Mouse (Mus musculus) liver, adult (tissue): ENCODE data around the gene Hist1h2be.
"Not testable (repeated sequence)": the region's sequence is repeated elsewhere in the genome, so short reads cannot be mapped to it uniquely, and the experiment has no call there.

Experiments
- GATA4 ChIP-seq: IDR thresholded peaks from 2 replicates; pipeline ENCODE4 v1.6.1; 2014; ENCODE audit warnings: mild to moderate bottlenecking, low read length; ENCODE audit not compliant: insufficient replicate concordance

Gene Hist1h2be

GRCm38 (mm10) chr13:23555839-23556416 lies 65.0 kb downstream of the Hist1h2be start:
- TF ChIP-seq GATA4: no peak

DNA sequence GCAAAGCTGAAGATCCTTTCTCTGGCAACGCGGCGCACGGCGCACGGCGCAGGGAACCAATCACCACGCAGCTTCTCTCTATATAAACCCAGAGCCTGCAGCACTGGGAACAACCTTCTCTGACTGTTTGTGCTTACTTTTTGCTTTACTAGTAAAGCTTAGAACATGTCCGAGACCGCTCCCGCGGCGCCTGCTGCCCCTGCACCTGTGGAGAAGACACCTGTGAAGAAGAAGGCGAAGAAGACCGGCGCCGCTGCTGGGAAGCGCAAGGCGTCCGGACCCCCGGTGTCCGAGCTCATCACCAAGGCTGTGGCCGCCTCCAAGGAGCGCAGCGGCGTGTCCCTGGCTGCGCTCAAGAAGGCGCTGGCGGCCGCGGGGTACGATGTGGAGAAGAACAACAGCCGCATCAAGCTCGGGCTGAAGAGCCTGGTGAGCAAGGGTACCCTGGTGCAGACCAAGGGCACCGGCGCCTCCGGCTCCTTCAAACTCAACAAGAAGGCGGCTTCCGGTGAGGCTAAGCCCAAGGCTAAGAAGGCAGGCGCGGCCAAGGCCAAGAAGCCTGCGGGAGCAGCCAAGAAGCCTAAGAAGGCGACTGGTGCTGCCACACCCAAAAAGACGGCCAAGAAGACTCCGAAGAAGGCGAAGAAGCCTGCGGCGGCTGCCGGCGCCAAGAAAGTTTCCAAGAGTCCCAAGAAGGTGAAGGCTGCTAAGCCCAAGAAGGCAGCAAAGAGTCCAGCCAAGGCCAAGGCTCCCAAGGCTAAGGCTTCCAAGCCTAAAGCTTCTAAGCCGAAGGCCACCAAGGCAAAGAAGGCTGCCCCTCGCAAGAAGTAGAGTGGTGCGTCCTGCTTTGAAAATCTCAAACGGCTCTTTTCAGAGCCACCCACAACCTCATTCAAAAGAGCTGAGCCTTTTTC lies 65.7 kb downstream of the Hist1h2be start:
- TF ChIP-seq GATA4: no peak

- TF ChIP-seq GATA4: no peak
Measured at GRCm38 (mm10) chr13:23554393-23554792, 66.5 kb downstream of the Hist1h2be start.

DNA sequence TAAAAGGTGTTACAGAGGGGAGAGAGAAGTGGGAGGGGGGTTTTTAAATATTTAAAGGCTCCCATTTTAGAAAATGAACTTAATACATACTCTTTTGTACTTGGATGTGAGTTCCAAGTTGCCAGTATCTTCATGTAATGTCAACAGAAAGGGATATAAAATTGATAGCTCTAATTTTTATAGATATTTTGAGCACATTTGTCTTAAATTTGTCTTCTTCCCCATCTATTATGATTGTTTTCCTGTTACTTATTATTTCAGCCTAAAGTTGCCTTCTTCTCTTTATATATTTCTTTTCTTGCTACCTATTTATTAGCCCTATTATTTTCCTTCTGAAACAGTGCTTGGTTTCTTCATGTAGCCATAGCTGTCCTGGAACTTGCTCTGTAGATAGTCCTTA lies 68.0 kb downstream of the Hist1h2be start, which contains the start of gene Hist1h1d:
Gene Hist1h1d (plus strand): TSS at position 301 of the 400 bp plus-strand sequence.
- no peak for TF ChIP-seq GATA4

- TF ChIP-seq GATA4: no peak
Measured at GRCm38 (mm10) chr13:23551931-23552914, 68.7 kb downstream of the Hist1h2be start.

- not testable (repeated sequence) for TF ChIP-seq GATA4
Measured at GRCm38 (mm10) chr13:23551146-23551834, 69.6 kb downstream of the Hist1h2be start, which contains the start of gene Hist1h4f. Gene Hist1h4f (minus strand): TSS chr13:23551648.

GRCm38 (mm10) chr13:23550761-23551145 lies 70.2 kb downstream of the Hist1h2be start:
- TF ChIP-seq GATA4: no peak

GRCm38 (mm10) chr13:23546694-23547093 lies 74.2 kb downstream of the Hist1h2be start:
- no peak for TF ChIP-seq GATA4

- no peak for TF ChIP-seq GATA4
Measured at GRCm38 (mm10) chr13:23543965-23544786, 76.7 kb downstream of the Hist1h2be start, which contains the start of gene Hist1h3f. Gene Hist1h3f (plus strand): TSS chr13:23544052.

DNA sequence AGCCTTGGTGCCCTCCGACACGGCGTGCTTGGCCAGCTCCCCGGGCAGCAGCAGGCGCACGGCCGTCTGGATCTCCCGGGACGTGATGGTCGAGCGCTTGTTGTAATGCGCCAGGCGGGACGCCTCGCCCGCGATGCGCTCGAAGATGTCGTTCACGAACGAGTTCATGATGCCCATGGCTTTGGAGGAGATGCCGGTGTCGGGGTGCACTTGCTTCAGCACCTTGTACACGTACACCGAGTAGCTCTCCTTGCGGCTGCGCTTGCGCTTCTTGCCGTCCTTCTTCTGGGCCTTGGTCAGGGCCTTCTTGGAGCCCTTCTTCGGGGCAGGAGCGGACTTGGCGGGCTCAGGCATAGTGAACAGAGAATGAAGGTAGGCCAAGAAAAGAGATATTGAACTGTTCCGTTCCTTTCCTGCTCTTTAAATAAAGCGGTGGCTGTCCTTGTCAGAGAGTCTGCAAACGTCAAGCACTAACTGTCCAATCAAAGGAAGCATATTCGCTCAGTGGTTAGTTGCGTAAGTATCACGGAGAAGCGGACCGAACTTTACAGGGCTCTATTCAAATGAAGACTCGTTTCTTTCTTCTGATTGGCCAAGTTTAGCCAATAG lies 77.8 kb downstream of the Hist1h2be start, which contains the start of gene Hist1h2bh:
Gene Hist1h2bh (minus strand): TSS at position 394 of the 609 bp plus-strand sequence.
- not testable (repeated sequence) for TF ChIP-seq GATA4

GRCm38 (mm10) chr13:23541497-23541896 lies 79.4 kb downstream of the Hist1h2be start:
- TF ChIP-seq GATA4: no peak

- TF ChIP-seq GATA4: no peak
Measured at GRCm38 (mm10) chr13:23538249-23538648, 82.7 kb downstream of the Hist1h2be start.
